Mouse (Mus musculus) CD8-positive naive resting alpha-beta T cell, adult 57 days (primary cell): ENCODE data around the gene Cplx2. TPM values are rescaled to one million over a fixed set of nuclear protein-coding genes. Genes with fewer than 3 reads are reported as not detected.

Source experiments
- total RNA-seq: library from RNA; stranded (reverse); gene quantifications from one replicate; pipeline ENCODE4 v1.2.4, GENCODE M21; 2023

Gene Cplx2
- 0.67 TPM for total RNA-seq

GRCm38 (mm10) chr13:54371049-54371386 lies at the start of gene Cplx2:
Cplx2 (plus strand) TSS chr13:54371349.

Other genes with a start within 250 kb of the Cplx2 start
- 10.1 TPM for gene Hrh2, start 179.2 kb upstream of the Cplx2 start, total RNA-seq
- 23.9 TPM for gene Thoc3, start 97.5 kb downstream of the Cplx2 start, total RNA-seq
- gene Simc1, start 132.4 kb downstream of the Cplx2 start, total RNA-seq = 38.8 TPM
- gene 4833439L19Rik, start 194.1 kb downstream of the Cplx2 start, total RNA-seq = 34.8 TPM
- 6.6 TPM for gene Arl10, start 203.7 kb downstream of the Cplx2 start, total RNA-seq
- 15.1 TPM for gene Nop16, start 218.7 kb downstream of the Cplx2 start, total RNA-seq
- 73.5 TPM for gene Higd2a, start 218.9 kb downstream of the Cplx2 start, total RNA-seq
- gene Cltb, start 240.0 kb downstream of the Cplx2 start, total RNA-seq = 39.1 TPM